In genomic region chr11:32095793-32096192, GRCm38 (mm10) we compare ENCODE assay signal across 12 mouse cellular contexts.
"Had no signal": no experiment of that assay in that cellular context is flagged by ENCODE, and none has a peak within 500 bp of the region (broad histone marks: within the 10 kb centered on the region; RNA-seq: fewer than 3 reads in every experiment).

No protein-coding gene starts in this region.

- DNase-seq: kidney, adult 2 months; kidney, postnatal 36 days; liver; lung, adult 2 months; lung, postnatal 14 days; lung, postnatal 4 days; midbrain, embryonic 14.5 days; retina, postnatal 1 day; right cerebral cortex, postnatal 25 days; spleen, adult 18-20 months; thymus, postnatal 36 days had no signal

- ATAC-seq: liver, embryonic 12.5 days had no signal
